Comparison of ENCODE assay signal across 18 mouse cellular contexts in genomic region chr2:146753988-146754387, GRCm38 (mm10).
"Had no signal": no experiment of that assay in that cellular context is flagged by ENCODE, and none has a peak within 500 bp of the region (broad histone marks: within the 10 kb centered on the region; RNA-seq: fewer than 3 reads in every experiment).

No protein-coding gene starts in this region.

- H3K36me3 ChIP-seq: neural tube, embryonic 13.5 days; neural tube, embryonic 15.5 days had no signal

- H3K9me3 ChIP-seq: neural tube, embryonic 13.5 days; neural tube, embryonic 15.5 days had no signal

- H3K9ac ChIP-seq: lung, embryonic 14.5 days; neural tube, embryonic 13.5 days; neural tube, embryonic 15.5 days had no signal

- H3K27ac ChIP-seq: neural tube, embryonic 13.5 days; neural tube, embryonic 15.5 days had no signal

- H3K27me3 ChIP-seq: neural tube, embryonic 13.5 days; neural tube, embryonic 15.5 days had no signal

- ATAC-seq: midbrain, embryonic 16.5 days had no signal

- H3K4me2 ChIP-seq: lung, embryonic 14.5 days; midbrain, embryonic 11.5 days; neural tube, embryonic 13.5 days; neural tube, embryonic 15.5 days had no signal

- DNase-seq: lung, adult 18-20 months; lung, embryonic 14.5 days; lung, postnatal 10 days; lung, postnatal 4 days; midbrain, embryonic 14.5 days; retina, postnatal 1 day; right cerebral cortex, adult 18-20 months; right cerebral cortex, postnatal 25 days; right cerebral cortex, postnatal 4 days; spleen, adult 18-20 months; thymus, adult 2 months; thymus, postnatal 25 days; thymus, postnatal 4 days had no signal

- H3K4me3 ChIP-seq: myocyte; neural tube, embryonic 13.5 days; neural tube, embryonic 15.5 days had no signal

- H3K4me1 ChIP-seq: neural tube, embryonic 13.5 days; neural tube, embryonic 15.5 days had no signal
